In the genomic region with DNA sequence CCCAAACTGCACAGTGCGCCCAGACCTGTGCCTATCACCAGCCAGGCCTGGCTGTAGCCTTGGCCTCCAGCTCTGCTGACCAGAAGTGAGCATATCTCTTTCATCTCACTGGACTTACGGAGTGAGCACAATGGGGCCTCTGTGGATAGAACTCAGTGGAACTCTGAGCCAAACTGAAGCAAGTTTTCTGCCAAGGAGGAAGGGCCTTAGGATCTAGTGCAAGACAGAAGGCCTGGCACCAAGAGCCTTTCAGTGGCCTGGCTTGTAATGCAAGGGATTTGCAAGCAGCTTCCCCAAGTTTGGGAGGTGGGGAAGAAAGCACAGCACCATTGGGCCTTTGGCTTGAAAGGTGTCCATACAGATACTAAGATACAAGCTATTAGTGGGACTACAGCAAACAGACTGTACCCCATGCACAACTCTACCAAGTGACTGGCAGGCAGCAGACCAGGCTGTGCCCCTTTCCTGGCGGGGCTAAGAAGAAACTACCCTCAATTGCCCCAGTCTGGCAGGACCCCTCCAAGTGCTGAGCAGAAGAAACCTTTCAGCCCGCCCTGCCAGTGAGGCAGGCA, we compare ENCODE assay signal across 9 mouse cellular contexts. TPM values are rescaled to one million over a fixed set of nuclear protein-coding genes. Genes with fewer than 3 reads are reported as not detected.
A peak's percentile ranks its signal among the peaks of the same experiment; 100 is the strongest.
DNase-seq lines count a peak whose midpoint lies in the region; TF ChIP-seq lines count a peak whose summit lies in the region.
"Had no signal": no experiment of that assay in that cellular context is flagged by ENCODE, and none has a peak within 500 bp of the region (broad histone marks: within the 10 kb centered on the region; RNA-seq: fewer than 3 reads in every experiment).

No protein-coding gene starts in this region.

- no peak for TF ChIP-seq CTCF in testis, adult 2 months (IDR thresholded peaks at IDR 0.05; ENCODE audit: control insufficient read depth, insufficient read depth, insufficient replicate concordance, low read depth, low read length)
- TF ChIP-seq CTCF in olfactory bulb, adult 2 months (IDR thresholded peaks at IDR 0.05; ENCODE audit: insufficient read depth, low read depth, low read length): no peak

- no peak overlapping the region for H3K4me3 ChIP-seq in testis, adult 2 months (ENCODE audit: control insufficient read depth, low read depth, low read length)
- H3K4me3 ChIP-seq in olfactory bulb, adult 2 months (ENCODE audit: insufficient read depth, low read depth, low read length): no peak overlapping the region
- H3K4me3 ChIP-seq: liver, embryonic 13.5 days had no signal

- H3K27ac ChIP-seq in testis, adult 2 months (ENCODE audit: control insufficient read depth, insufficient read depth, low read depth, low read length): peak overlapping the region; percentile 19; the same call in 1 of the 2 replicates
- H3K27ac ChIP-seq in olfactory bulb, adult 2 months (ENCODE audit: insufficient read depth, low read depth, low read length): peak overlapping the region; percentile 41; the same call in 1 of the 2 replicates
- H3K27ac ChIP-seq: liver, embryonic 13.5 days had no signal

- peaks cover 15% of the 10 kb centered on the region for H3K4me1 ChIP-seq in testis, adult 2 months (ENCODE audit: control insufficient read depth, insufficient read depth, low read length)
- peaks cover 71% of the 10 kb centered on the region for H3K4me1 ChIP-seq in olfactory bulb, adult 2 months (ENCODE audit: control insufficient read depth, insufficient read depth, low read length)

- no peak for TF ChIP-seq POLR2A in testis, adult 2 months (IDR thresholded peaks at IDR 0.05; ENCODE audit: control insufficient read depth, low read depth, low read length)
- no peak for TF ChIP-seq POLR2A in olfactory bulb, adult 2 months (IDR thresholded peaks at IDR 0.05; ENCODE audit: insufficient read depth, low read depth, low read length)

- WGBS in olfactory bulb, adult 2 months: 60% methylated on average over 4 of the region's 4 CpGs

- H3K36me3 ChIP-seq in testis, adult 2 months (ENCODE audit: control insufficient read depth, insufficient read depth, low read length): no peaks in the 10 kb centered on the region
- H3K36me3 ChIP-seq: liver, embryonic 13.5 days had no signal

- H3K27me3 ChIP-seq in testis, adult 2 months (ENCODE audit: control insufficient read depth, insufficient read depth, low read length): no peaks in the 10 kb centered on the region; the same call in 1 of the 2 replicates

- DNase-seq in cerebellum, adult 9-10 months: peak; percentile 24
- DNase-seq in cerebellum, postnatal 36 days: no peak
- no peak for DNase-seq in testis, postnatal 10 days (ENCODE audit: low spot score)
- DNase-seq in kidney, postnatal 14 days: peak; percentile 29
- no peak for DNase-seq in ovary, adult 18-20 months (ENCODE audit: low spot score)
- no peak for DNase-seq in spleen, adult 12 weeks (ENCODE audit: low spot score)
- DNase-seq: liver, embryonic 13.5 days had no signal

RNA-seq across cellular contexts. Expression of a gene that starts 16.4 kb away (rescaled TPM):
- 3.0 TPM in 2 replicates for polyA plus RNA-seq in testis, adult 2 months (2012; rRNA removed)
- 48.1 TPM in 1 of 2 replicates, not detected in the other for polyA plus RNA-seq in olfactory bulb, adult 2 months (2012; ENCODE audit: insufficient read depth, insufficient read length, low replicate concordance, missing spikeins)

RNA-seq across cellular contexts. Expression of a gene that starts 55.1 kb away (rescaled TPM):
- 58.1 and 58.6 TPM in 2 replicates for polyA plus RNA-seq in testis, adult 2 months (2012; rRNA removed)
- polyA plus RNA-seq in olfactory bulb, adult 2 months (2012; ENCODE audit: insufficient read depth, insufficient read length, low replicate concordance, missing spikeins): 122 TPM in 1 of 2 replicates, not detected in the other

Comparison
In these comparisons a context has a peak if more than half of its experiments do, and no peak if none do; other contexts are left out.
1. DNase-seq: peak in cerebellum, adult 9-10 months (single experiment) and kidney, postnatal 14 days (single experiment); none in cerebellum, postnatal 36 days (0 of 2), testis, postnatal 10 days (single experiment), ovary, adult 18-20 months (single experiment) and spleen, adult 12 weeks (single experiment).